Mouse (Mus musculus) MEL (cell line): ENCODE data around the gene Ccdc137.

Experiments
- BHLHE40 ChIP-seq: IDR thresholded peaks from 2 replicates; pipeline ENCODE4 v1.6.1; 2012; ENCODE audit warnings: low read depth, mild to moderate bottlenecking, inconsistent platforms, low read length, improper control_type of control experiment, borderline replicate concordance
- CTCF ChIP-seq, 3 experiments: IDR thresholded peaks in 2 of 3; conservative IDR thresholded peaks in 1 of 3; 2 replicates each; pipeline ENCODE4 v1.5.1; 2011 to 2012; ENCODE audit warnings: low read length in 3 of 3, low read depth in 2 of 3, mild to moderate bottlenecking in 2 of 3, improper control_type of control experiment in 1 of 3, inconsistent platforms in 1 of 3, mixed read lengths in 1 of 3, moderate library complexity in 1 of 3; ENCODE audit not compliant: control insufficient read depth in 1 of 3, insufficient read depth in 1 of 3, poor library complexity in 1 of 3, severe bottlenecking in 1 of 3
- JUND ChIP-seq: IDR thresholded peaks from 2 replicates; pipeline ENCODE4 v1.6.1; 2011; ENCODE audit warnings: low read depth, mild to moderate bottlenecking, improper control_type of control experiment, low read length
- KAT2A ChIP-seq: conservative IDR thresholded peaks from 2 replicates; pipeline ENCODE4 v1.6.1; 2012; ENCODE audit warnings: low read depth, low read length, improper control_type of control experiment, inconsistent platforms
- MXI1 ChIP-seq: IDR thresholded peaks from 2 replicates; pipeline ENCODE4 v1.6.1; 2011; ENCODE audit warnings: mild to moderate bottlenecking, low read depth, low read length, improper control_type of control experiment
- MYB ChIP-seq: IDR thresholded peaks from 2 replicates; pipeline ENCODE4 v1.6.1; 2011; ENCODE audit warnings: mild to moderate bottlenecking, low read depth, low read length, improper control_type of control experiment
- MYC ChIP-seq: IDR thresholded peaks from 2 replicates; pipeline ENCODE4 v1.6.1; 2011; ENCODE audit warnings: low read depth, mild to moderate bottlenecking, low read length, improper control_type of control experiment, moderate library complexity
- POLR2A ChIP-seq, 2 experiments: IDR thresholded peaks; 2 replicates each; pipeline ENCODE4 v1.6.1; 2011 to 2012; ENCODE audit warnings: low read length in 2 of 2, mild to moderate bottlenecking in 2 of 2, control low read depth in 1 of 2, improper control_type of control experiment in 1 of 2, low read depth in 1 of 2, moderate library complexity in 1 of 2; ENCODE audit not compliant: control insufficient read depth in 1 of 2, insufficient read depth in 1 of 2, poor library complexity in 1 of 2
- RCOR1 ChIP-seq: IDR thresholded peaks from 2 replicates; pipeline ENCODE4 v1.6.1; 2012; ENCODE audit warnings: low read depth, mild to moderate bottlenecking, inconsistent platforms, low read length, improper control_type of control experiment
- SIN3A ChIP-seq: IDR thresholded peaks from 2 replicates; pipeline ENCODE4 v1.6.1; 2012; ENCODE audit warnings: low read length, improper control_type of control experiment, inconsistent platforms
- TAL1 ChIP-seq: IDR thresholded peaks from 2 replicates; pipeline ENCODE4 v1.6.1; 2012; ENCODE audit warnings: mild to moderate bottlenecking, inconsistent platforms, low read length, moderate library complexity, mixed read lengths
- TCF12 ChIP-seq: IDR thresholded peaks from 2 replicates; pipeline ENCODE4 v1.6.1; 2014; ENCODE audit warnings: low read depth, mild to moderate bottlenecking, inconsistent platforms, low read length, improper control_type of control experiment, moderate library complexity
- ZC3H11A ChIP-seq: IDR thresholded peaks from 2 replicates; pipeline ENCODE4 v1.6.1; 2012; ENCODE audit warnings: low read depth, mild to moderate bottlenecking, inconsistent platforms, low read length, improper control_type of control experiment

DNA sequence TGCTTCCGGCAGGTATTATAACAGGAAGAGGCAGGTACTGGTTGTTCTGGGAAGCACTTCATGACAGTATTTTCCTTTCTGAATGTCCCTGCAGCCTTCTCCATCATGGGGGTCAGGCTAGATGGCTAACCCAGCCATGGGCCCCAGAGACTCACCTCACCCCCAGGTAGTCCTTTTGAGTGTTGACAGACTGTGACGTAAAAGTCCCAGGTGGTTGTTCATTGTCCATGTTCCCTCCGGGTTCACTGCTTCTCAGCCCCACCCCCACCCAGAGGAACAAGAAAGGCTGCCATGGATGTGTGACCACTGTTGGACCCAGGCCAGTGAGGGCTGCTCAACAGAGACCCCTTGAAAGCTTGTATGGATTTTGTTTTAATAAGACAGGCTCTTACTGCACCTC lies 35.4 kb downstream of the Ccdc137 start:
- TF ChIP-seq POLR2A (IDR thresholded peaks at IDR 0.05; ENCODE audit: control insufficient read depth in 1 of 2, insufficient read depth in 1 of 2, low read depth in 1 of 2, low read length in 2 of 2, poor library complexity in 1 of 2) (no peak), JUND (no peak), TAL1 (no peak), BHLHE40 (no peak), KAT2A (no peak), CTCF (IDR thresholded peaks at IDR 0.05 in 2 of 3, conservative IDR thresholded peaks at IDR 0.05 in 1 of 3; ENCODE audit: control insufficient read depth in 1 of 3, insufficient read depth in 1 of 3, low read depth in 2 of 3, low read length in 3 of 3, poor library complexity in 1 of 3, severe bottlenecking in 1 of 3) (no peak), SIN3A (no peak), MYC (no peak), TCF12 (no peak), RCOR1 (no peak), ZC3H11A (no peak), MXI1 (no peak), MYB (no peak)
